Mouse (Mus musculus): Measurements from ENCODE around the gene Dytn. TPM values are rescaled to one million over a fixed set of nuclear protein-coding genes. Genes with fewer than 3 reads are reported as not detected.
A peak's percentile ranks its signal among the peaks of the same experiment; 100 is the strongest.

Dytn gene
- polyA plus RNA-seq, 1 experiment from 2014 or later = not detected

DNA sequence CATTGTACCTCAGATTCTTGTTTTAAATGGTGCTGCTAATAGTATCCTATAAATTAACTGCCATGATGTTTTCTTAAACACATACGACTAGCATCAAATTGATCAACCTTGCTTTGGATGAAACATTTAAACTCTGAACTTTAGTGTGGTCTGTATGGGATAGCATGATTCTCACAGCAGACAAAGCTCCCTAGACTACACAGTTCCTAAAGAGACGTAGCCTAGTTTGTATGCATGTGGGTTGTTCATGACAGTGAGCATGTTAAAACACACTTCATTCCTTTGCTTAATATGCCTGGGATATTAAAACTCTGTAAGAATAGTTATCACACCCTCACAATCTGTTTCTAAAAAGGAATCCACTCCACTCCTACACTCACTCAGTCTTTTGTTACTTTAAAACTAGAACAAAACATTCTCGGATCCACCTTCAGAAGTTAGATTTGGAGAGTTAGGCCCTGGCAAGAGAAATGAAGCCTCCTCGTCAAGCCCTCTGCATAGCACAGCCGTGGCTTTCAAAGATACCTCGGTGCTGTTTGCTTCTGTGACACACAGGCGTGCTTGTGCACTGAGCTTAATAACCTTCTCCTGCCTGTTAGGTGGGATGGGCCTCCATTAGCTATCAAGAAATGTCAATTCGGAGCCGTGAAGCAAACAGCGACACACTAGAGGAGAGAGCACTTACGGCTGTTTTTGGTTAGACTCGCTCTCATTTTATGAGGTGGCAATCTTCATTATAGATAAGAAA is 112.7 kb downstream of the Dytn start:
- peak overlapping the region; percentile 58 for H3K27ac ChIP-seq
- H3K4me1 ChIP-seq = peaks cover 18% of the 10 kb centered on the region
- no peak overlapping the region for H3K4me3 ChIP-seq
- no peak overlapping the region for H3K4me2 ChIP-seq (replicated peaks)
- H3K27me3 ChIP-seq = no peaks in the 10 kb centered on the region
- H3K9me3 ChIP-seq (replicated peaks) = no peaks in the 10 kb centered on the region
- 0 out of 2 replicates have a peak, but pooled peaks have one; percentile 41 for ATAC-seq (ENCODE audit: low FRiP score)
- no peak overlapping the region for H3K9ac ChIP-seq
- WGBS = 62% methylated on average over 12 of the region's 12 CpGs
- H3K36me3 ChIP-seq = no peaks in the 10 kb centered on the region

DNA sequence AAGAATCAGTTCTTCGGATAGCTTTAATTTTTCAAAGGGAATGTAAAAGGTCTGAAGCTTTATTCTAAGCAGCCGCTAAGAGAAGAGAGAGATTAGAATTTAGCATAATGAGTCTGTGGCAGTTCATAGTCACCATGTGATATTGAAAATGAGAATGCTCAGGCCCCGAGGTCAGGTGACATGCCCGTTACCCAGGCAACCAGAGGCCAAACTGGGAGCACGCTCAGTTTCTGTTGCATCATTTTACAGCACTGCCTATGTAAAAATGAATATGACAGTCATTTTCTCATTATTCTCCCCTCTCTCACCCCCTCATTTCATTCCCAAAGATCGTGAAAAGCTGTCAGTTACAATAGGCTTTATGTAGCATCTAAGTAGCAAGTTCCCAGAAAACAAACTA is 113.3 kb downstream of the Dytn start:
- 23% methylated on average over 6 of the region's 6 CpGs for WGBS

More for the DNA sequence above, 113.3 kb downstream of the Dytn start:
- 0 out of 2 replicates have a peak overlapping the region, but pooled peaks have one; percentile 11 for H3K4me2 ChIP-seq (replicated peaks)
- no peaks in the 10 kb centered on the region for H3K27me3 ChIP-seq
- no peak overlapping the region for H3K4me3 ChIP-seq
- peak overlapping the region; percentile 58 for H3K27ac ChIP-seq
- no peaks in the 10 kb centered on the region for H3K36me3 ChIP-seq
- no peaks in the 10 kb centered on the region for H3K9me3 ChIP-seq (replicated peaks)
- H3K9ac ChIP-seq = no peak overlapping the region
- peaks cover 18% of the 10 kb centered on the region for H3K4me1 ChIP-seq
- ATAC-seq (ENCODE audit: low FRiP score) = peak; percentile 82

Other genes starting within 250 kb of the Dytn start
- gene Adam23, start 241.0 kb downstream of the Dytn start, polyA plus RNA-seq (2016; fragmentation: Nextera tagmentation; extraction: Ambion mirVana) = 11.4 and 13.4 TPM in 2 replicates
- not detected in 2 replicates for gene Gm39653, start 71.0 kb downstream of the Dytn start, polyA plus RNA-seq (2016; fragmentation: Nextera tagmentation; extraction: Ambion mirVana)
- 0.52 and 0.74 TPM in 2 replicates for gene Mdh1b, start 43.4 kb upstream of the Dytn start, polyA plus RNA-seq (2016; fragmentation: Nextera tagmentation; extraction: Ambion mirVana)
- 46.2 and 52.2 TPM in 2 replicates for gene Fastkd2, start 43.7 kb upstream of the Dytn start, polyA plus RNA-seq (2016; fragmentation: Nextera tagmentation; extraction: Ambion mirVana)
- gene 4933402D24Rik, start 82.3 kb upstream of the Dytn start, polyA plus RNA-seq (2016; fragmentation: Nextera tagmentation; extraction: Ambion mirVana) = 0.23 and 0.26 TPM in 2 replicates

Data from hindbrain, embryonic 12.5 days (tissue).